Mouse (Mus musculus): ENCODE measurements at regions not wholly inside any gene's neighbourhood (a gene's known extent, or its start where the extent isn't known, plus 50 kb on each side); places are given as distances from the start of the nearest gene placed in this dataset.

- Histone ChIP-seq H3K27ac (ENCODE audit: control insufficient read depth, low read depth, low read length) (no peak overlapping the region), H3K27me3 (ENCODE audit: control insufficient read depth in 1 of 2, insufficient read depth in 2 of 2, low read length in 2 of 2) (no peaks in the 10 kb centered on the region), H3K79me2 (ENCODE audit: control insufficient read depth, insufficient read depth, low read length, poor library complexity) (no peaks in the 10 kb centered on the region), H3K9ac (ENCODE audit: control insufficient read depth, low read depth, low read length, poor library complexity, severe bottlenecking) (no peak overlapping the region), H3K9me3 (replicated peaks; ENCODE audit: insufficient read depth, low read length) (no peaks in the 10 kb centered on the region), H3K4me1 (ENCODE audit: control insufficient read depth in 1 of 2, insufficient read depth in 2 of 2, low read length in 2 of 2) (no peaks in the 10 kb centered on the region), H3K4me3 (ENCODE audit: control insufficient read depth in 1 of 2, insufficient read depth in 1 of 2, low read depth in 2 of 2, low read length in 2 of 2) (no peak overlapping the region), H3K36me3 (ENCODE audit: control insufficient read depth in 1 of 2, insufficient read depth in 2 of 2, low read length in 2 of 2) (no peaks in the 10 kb centered on the region)
- TF ChIP-seq MAX (IDR thresholded peaks at IDR 0.05; ENCODE audit: low read length) (no peak), POLR2AphosphoS2 (IDR thresholded peaks at IDR 0.05; ENCODE audit: low read length) (no peak), MYC (IDR thresholded peaks at IDR 0.05; ENCODE audit: low read depth, low read length) (no peak), GABPA (IDR thresholded peaks at IDR 0.05; ENCODE audit: low read depth, low read length) (no peak), MEF2A (IDR thresholded peaks at IDR 0.05; ENCODE audit: extremely low read depth, insufficient replicate concordance, low read depth, low read length, poor library complexity, severe bottlenecking) (no peak), POLR2A (IDR thresholded peaks at IDR 0.05; ENCODE audit: control insufficient read depth in 1 of 2, insufficient read depth in 1 of 2, low read depth in 1 of 2, low read length in 2 of 2, poor library complexity in 1 of 2) (no peak), CHD2 (IDR thresholded peaks at IDR 0.05; ENCODE audit: low read length) (no peak), NRF1 (IDR thresholded peaks at IDR 0.05; ENCODE audit: insufficient read depth, low read depth, low read length, poor library complexity, severe bottlenecking) (no peak), USF1 (IDR thresholded peaks at IDR 0.05; ENCODE audit: low read depth, low read length) (no peak), ETS1 (IDR thresholded peaks at IDR 0.05; ENCODE audit: low read depth, low read length) (no peak), UBTF (IDR thresholded peaks at IDR 0.05; ENCODE audit: borderline replicate concordance, insufficient read depth, low read depth, low read length) (no peak), CHD1 (IDR thresholded peaks at IDR 0.05; ENCODE audit: low read depth, low read length) (no peak), TCF12 (IDR thresholded peaks at IDR 0.05; ENCODE audit: low read depth, low read length) (no peak), ELF1 (IDR thresholded peaks at IDR 0.05; ENCODE audit: low read depth, low read length) (no peak), GATA1 (IDR thresholded peaks at IDR 0.05; ENCODE audit: low read depth, low read length) (no peak), CTCF (IDR thresholded peaks at IDR 0.05 in 2 of 3, conservative IDR thresholded peaks at IDR 0.05 in 1 of 3; ENCODE audit: control insufficient read depth in 1 of 3, insufficient read depth in 1 of 3, low read depth in 2 of 3, low read length in 3 of 3, poor library complexity in 1 of 3, severe bottlenecking in 1 of 3) (no peak), TAL1 (IDR thresholded peaks at IDR 0.05; ENCODE audit: low read length) (no peak), MXI1 (IDR thresholded peaks at IDR 0.05; ENCODE audit: low read depth, low read length) (no peak)
- DNase-seq (ENCODE audit: low read depth, low spot score), result no peak
Measured at GRCm38 (mm10) chr15:7012446-7012845, 78.0 kb upstream of the Lifr start.

- H3K27me3 ChIP-seq (ENCODE audit: control insufficient read depth in 1 of 2, insufficient read depth in 2 of 2, low read length in 2 of 2), result no peaks in the 10 kb centered on the region
- H3K79me2 ChIP-seq (ENCODE audit: control insufficient read depth, insufficient read depth, low read length, poor library complexity), result no peaks in the 10 kb centered on the region
- H3K27ac ChIP-seq (ENCODE audit: control insufficient read depth, low read depth, low read length), result no peak overlapping the region
- H3K4me1 ChIP-seq (ENCODE audit: control insufficient read depth in 1 of 2, insufficient read depth in 2 of 2, low read length in 2 of 2), result no peaks in the 10 kb centered on the region
- no peak overlapping the region for H3K4me3 ChIP-seq (ENCODE audit: control insufficient read depth in 1 of 2, insufficient read depth in 1 of 2, low read depth in 2 of 2, low read length in 2 of 2)
- no peaks in the 10 kb centered on the region for H3K9me3 ChIP-seq (replicated peaks; ENCODE audit: insufficient read depth, low read length)
- TF ChIP-seq NELFE (IDR thresholded peaks at IDR 0.05; ENCODE audit: low read depth, low read length) (no peak), JUND (IDR thresholded peaks at IDR 0.05; ENCODE audit: low read depth, low read length) (no peak), GATA1 (IDR thresholded peaks at IDR 0.05; ENCODE audit: low read depth, low read length) (no peak), SMC3 (IDR thresholded peaks at IDR 0.05; ENCODE audit: low read depth, low read length) (no peak), USF2 (IDR thresholded peaks at IDR 0.05; ENCODE audit: borderline replicate concordance in 1 of 2, insufficient read depth in 1 of 2, low read depth in 1 of 2, low read length in 2 of 2) (no peak), TAL1 (IDR thresholded peaks at IDR 0.05; ENCODE audit: low read length) (no peak), MAFK (IDR thresholded peaks at IDR 0.05; ENCODE audit: borderline replicate concordance, low read depth, low read length) (no peak), ZMIZ1 (IDR thresholded peaks at IDR 0.05; ENCODE audit: low read depth, low read length) (no peak), CHD2 (IDR thresholded peaks at IDR 0.05; ENCODE audit: low read length) (no peak)
- DNase-seq (ENCODE audit: low read depth, low spot score), result no peak
- no peaks in the 10 kb centered on the region for H3K36me3 ChIP-seq (ENCODE audit: control insufficient read depth in 1 of 2, insufficient read depth in 2 of 2, low read length in 2 of 2)
- H3K9ac ChIP-seq (ENCODE audit: control insufficient read depth, low read depth, low read length, poor library complexity, severe bottlenecking), result no peak overlapping the region
Measured at GRCm38 (mm10) chr15:7013047-7013446, 77.4 kb upstream of the Lifr start.

Data from MEL (cell line).